Mouse (Mus musculus) monocyte, adult 5-6 weeks (primary cell): ENCODE results near the gene Gpx8. TPM values are rescaled to one million over a fixed set of nuclear protein-coding genes. Genes with fewer than 3 reads are reported as not detected.
A peak's percentile ranks its signal among the peaks of the same experiment; 100 is the strongest.

ENCODE experiments used
- ATAC-seq: fragments of 153-309, 156-312 bp; replicated peaks from 2 replicates; pipeline ENCODE4 v1.8.0; 2017; ENCODE audit warnings: mild to moderate bottlenecking; ENCODE audit not compliant: low TSS enrichment, insufficient number of reproducible peaks, severe bottlenecking, poor library complexity, low FRiP score
- total RNA-seq: library from RNA; stranded (forward); fragments of 200-1000, 200-491, 200-594 nt; gene quantifications from 3 replicates; pipeline ENCODE4 v1.2.3, GENCODE M21; 2017

Gene Gpx8
- total RNA-seq, result 8.4 to 18.8 TPM (median 16.9 TPM) in 3 replicates

DNA sequence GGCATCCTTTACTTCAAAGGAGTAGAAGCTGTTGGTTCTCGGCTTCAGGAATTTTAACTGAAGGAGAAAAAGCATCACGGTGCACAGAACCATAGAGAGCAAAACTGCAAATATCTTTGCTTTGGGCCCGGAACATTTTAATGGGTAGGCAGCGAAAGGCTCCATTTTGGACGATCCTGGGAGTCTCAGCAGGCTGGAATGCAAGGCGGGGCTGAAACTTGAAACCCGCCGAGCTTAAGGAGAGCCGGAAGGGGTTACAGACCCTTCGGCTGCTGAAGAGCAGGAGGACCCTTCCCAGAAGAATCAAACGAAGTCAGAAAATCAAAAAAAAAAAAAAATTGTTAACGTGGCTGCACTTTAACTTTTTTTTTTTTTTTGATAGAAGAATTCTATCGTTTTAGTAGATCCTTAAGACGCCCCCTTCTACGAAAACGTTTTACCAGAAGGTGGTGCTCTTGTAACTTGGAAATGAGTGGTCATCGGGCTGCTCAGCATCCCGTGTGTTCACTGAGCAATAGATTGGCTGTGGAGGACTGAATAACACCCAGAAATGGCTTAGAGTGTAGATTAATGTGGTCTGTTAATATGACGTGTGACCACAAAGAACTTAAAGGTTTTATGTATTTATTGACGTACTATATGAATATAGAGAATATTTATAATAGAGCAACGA lies at the start of gene Gpx8:
Gpx8 (minus strand) TSS at position 200 of the 673 bp plus-strand sequence.
- ATAC-seq, result no peak

DNA sequence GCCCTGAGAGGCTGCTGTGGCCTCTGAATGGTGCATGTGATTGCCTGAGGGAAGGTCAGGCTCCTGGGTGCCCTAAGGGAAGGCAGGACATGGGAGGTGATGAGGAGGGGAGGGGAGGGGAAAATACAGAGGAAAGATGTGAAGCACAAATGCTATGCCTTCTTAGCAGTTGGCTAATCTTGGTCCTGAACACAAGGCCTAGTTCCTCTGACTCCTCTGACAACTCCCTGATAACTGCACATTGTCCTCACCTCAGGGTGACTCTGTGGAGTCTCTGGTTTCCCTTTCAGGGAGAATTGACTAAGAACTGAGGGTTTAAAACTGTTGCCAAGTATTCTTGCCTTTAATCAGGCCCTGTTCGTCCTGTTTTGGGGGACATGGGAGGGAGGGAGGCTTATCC lies 48.4 kb upstream of the Gpx8 start:
- ATAC-seq, result no peak

DNA sequence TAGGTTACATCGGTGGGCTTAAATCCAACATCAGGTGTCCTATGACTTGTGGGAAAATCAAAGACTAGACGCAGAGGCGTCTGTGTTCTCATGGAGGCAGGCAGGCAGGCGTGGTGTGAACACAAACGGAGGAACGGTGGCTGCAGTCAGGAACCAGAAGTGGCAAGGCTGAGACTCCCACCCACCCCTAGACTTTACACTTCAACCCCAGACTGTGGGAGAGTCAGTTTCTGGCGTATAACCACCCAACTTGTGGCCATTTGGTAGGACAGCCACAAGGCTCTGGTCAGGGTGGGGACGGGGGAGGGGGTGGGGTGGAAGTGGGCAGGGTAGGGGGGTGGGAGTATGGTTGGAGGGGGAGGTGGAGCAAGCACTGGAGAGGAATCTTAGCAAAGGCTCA lies 44.3 kb upstream of the Gpx8 start:
- ATAC-seq, result peak; percentile 51

DNA sequence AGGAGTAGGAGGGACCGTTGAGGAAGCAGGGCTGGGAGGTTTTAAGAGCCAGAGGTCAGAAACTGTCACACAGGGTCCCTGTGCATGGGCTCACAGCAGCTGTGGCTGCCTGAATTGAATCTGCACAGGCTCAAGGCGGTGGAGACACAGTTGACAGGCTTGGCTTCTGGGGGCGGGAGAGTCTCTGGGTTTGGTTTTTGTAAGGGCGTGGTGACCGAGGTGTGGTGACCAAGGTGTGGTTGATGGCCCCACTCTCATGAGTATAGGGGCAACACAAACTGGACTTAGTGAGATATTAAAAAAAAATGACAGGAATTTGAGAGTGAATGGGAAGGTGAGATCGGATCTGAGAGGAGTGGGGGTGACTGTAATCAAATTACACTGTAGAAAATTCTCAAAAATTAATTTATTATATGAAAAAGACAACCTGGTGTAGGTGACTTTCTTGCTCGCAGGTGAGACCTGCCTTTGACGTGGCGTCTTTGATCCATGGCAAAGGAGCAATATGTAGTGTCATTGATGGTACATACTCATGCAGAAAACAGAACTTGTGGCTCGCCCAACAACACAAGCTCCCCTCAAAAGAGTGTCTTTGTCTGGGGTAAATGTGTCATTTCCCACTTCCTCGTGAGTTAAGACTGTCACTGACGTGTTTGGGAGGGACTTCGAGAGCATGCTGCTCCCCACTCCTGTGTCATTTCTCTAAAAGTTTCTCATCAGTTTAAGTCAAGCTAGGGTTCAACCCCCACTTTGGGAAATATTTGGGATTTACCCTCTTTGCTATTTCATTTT lies 41.2 kb upstream of the Gpx8 start:
- ATAC-seq, result peak; percentile 65

DNA sequence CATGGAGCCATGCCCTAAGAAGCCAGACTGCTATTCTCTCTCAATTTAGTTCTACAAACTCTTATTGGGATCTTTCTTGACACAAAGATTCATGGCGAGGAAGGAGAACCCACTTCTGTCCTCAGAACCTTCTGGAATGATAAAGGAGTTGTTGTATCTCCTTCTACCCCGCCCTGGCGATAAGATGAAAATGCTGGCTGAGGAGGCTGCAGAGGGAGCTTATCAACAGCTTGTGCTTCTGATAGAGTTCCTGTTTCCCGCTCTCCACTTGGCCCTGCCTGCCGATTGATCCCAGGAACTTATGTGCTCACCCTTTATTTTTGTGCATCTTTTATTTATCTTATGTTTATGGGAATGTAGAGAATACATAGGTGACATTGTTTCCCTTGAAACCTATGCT lies 38.5 kb upstream of the Gpx8 start:
- no peak for ATAC-seq

DNA sequence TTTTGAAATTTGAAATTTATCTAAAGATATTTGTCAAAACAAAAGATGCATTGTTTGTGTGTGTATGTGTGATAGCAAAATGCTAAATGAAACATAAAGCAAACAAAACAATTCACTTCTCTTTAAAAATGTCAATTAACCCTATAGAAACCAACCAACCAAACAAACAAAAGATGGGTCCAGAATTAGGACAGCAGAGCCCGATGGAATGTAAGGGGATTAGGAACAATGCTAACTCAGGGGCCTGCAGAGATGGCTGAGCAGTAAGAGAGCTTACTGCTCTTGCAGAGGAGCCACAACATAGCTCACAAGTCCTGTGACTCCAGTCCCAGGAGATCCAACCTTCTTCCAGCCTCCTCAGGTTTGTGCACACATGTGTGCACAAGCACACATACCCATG lies 35.9 kb upstream of the Gpx8 start:
- ATAC-seq, result no peak

DNA sequence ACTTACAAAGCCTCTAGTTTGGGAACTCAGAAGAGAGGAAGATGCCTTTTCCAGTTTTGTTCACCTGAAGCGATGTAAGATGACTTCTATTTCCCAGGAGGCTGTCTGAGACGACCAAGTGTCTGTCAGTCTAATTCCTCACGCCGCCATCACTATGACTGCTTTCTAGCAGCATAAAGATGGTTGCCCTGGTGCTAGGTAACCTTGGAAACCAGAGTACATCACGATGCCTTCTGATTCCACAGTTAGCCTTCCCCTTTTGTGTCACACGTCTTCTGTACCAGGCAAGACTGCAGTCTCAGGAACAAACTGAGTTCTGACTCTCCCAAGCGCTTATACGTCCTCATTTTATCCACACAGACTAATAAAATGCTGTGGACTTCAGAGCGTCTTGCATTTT lies 32.8 kb upstream of the Gpx8 start:
- ATAC-seq, result no peak

DNA sequence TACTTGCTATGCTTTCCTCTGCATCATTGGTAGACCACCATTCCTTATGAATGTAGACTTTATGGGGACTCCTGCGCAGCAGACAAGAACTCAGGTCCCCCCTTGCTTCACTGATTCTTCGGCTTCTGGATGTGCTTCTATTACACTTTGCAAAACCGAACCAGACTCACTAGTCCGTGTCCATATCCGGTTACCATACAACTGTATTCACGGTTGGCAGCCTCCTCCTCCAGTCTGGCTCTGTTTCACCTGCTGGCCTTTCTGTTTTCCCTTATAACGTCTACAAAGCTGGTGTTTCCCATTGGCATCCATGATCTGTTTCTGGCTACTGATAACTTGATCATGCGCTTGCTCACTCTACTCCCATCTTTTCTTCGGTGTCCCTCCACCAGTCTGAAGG lies 18.3 kb upstream of the Gpx8 start:
- ATAC-seq, result no peak

DNA sequence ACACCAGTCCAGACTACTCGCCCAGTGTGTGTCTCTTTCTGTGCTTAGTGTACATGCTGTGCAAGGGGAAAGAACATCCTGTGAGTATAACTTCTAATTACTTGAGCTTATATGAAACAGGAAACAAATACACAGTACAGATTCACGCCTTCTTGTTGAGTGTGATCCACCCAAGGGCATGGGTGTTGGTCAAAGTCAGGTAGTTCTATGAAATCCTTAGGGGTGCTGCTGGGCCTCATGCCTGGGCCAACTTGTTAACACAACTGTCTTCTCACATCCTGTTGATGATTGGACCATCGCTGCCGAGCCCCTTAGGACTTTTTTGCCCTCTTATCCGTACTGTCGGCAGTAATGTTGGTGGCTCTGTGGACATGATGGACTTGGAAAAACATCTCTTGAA lies 15.5 kb upstream of the Gpx8 start:
- ATAC-seq, result peak; percentile 82

DNA sequence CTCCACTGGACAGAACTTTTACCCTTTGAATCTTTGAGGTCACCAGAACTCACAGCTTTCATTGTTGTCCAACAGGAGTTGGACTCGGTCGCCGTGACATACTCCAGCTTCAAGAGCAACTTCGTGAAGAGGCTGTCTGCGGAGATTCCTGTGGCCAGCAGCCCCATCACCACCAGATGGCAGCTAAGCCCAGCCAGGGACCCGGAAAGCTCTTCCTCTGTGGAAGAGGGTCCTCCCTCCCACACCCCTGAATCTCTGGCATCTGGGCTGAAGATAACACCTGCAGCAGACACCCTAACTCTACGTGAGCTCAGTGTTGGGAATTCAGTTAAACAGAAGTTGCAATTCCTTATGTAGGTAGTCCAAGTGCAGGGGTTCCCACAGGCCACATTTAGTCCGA lies 9.6 kb upstream of the Gpx8 start:
- ATAC-seq, result no peak

DNA sequence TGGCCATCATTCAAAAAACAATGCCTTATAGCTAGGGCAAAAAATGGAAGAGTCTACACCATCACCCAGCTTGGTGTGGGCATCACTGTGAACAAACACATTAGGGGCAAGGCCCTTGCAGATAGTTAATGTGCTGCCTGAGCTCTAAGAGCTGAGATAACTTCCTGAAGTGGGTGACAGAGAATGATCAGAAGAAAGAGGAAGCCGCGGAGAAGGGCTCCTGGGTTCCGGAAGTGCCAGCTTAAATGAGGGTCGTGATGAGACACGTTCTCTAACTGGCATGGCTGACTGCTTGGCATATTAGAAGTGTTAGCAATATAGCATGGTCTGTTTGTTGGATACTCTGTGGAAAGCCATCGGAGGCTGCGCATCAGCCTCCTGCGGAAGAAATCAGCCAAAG lies 8.0 kb upstream of the Gpx8 start:
- ATAC-seq, result no peak

DNA sequence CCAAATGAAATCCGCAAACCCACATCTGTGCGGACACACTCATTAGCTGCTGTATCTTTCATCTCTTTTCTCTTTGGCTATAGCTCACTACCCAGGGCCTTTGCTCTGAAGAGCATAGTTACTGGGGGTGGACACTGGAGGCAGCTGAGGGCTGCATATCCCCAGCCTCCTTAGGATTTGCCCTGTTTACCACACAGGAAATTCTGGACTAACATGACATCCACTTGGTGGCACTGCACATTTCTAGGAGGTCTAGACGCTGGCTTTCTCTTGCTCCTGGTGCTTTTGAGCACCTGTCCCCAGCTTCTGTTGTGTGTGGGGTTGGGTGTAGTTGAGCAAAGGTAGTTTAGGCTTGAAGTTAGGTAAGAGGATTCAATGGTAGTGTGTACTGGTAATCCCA lies 1.4 kb upstream of the Gpx8 start:
- ATAC-seq, result no peak

DNA sequence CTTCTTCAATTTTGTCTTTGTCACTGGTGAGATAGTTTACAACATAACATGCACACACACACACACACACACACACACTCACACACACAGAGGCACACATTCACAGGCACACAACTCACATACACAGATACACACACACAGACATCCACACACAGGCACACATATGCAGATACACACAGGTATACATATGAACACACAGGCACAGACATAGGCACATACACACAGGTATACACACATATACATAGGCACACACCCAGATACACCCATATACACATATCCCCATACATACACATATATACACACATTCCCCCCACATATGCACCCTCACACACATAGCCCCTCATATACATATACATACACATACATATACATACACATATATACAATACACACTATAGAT lies 808 bp upstream of the Gpx8 start:
- ATAC-seq, result no peak

DNA sequence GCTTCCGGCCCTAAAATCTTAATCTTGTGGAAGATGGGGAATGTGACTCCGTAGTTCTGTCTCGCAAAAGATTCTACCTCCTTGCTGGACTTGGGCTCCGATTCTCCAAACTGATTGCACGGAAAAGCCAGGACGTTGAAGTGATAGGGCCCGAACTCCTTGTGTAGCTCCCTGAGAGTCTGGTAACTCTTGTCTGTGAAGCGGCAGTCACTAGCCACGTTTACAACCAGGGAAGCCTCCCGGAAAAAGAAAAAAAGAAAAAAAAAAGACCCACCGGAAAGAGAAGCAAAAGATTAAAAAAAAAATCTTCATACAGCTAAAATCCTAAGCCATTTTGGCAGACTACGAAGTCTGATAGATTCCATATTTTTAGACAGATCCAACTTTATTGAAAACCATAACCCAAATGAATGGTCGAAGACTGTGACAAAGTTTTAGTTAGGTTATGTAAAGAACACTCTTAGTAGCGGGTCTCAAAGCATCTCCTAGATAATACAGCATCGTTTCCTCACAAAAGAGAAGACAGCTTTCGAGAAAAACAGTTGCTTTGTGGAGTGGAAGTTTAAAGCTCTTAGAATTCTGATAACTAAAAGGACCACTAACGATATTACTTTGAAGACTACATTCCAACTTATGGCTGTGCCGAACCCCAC lies 626 bp downstream of the Gpx8 start:
- ATAC-seq, result no peak

DNA sequence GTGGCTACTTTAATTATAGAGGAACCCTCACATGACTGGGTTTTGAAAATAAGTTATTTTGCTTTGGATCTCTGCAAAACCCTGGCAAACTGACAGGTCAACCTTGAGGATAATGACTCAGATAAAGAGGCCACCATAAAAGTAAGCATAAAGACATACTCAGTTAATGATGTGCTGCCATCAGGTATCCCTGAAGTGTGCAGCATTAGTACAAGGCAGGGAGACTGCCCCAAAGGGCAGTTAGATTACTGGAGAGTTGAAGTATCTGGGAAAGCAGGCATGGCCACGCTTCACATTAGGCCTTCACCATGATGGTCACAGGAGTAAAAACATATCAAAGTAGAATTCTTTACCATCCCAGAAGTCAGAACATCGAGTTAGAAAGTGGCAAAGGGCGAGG lies 1.3 kb downstream of the Gpx8 start:
- no peak for ATAC-seq

DNA sequence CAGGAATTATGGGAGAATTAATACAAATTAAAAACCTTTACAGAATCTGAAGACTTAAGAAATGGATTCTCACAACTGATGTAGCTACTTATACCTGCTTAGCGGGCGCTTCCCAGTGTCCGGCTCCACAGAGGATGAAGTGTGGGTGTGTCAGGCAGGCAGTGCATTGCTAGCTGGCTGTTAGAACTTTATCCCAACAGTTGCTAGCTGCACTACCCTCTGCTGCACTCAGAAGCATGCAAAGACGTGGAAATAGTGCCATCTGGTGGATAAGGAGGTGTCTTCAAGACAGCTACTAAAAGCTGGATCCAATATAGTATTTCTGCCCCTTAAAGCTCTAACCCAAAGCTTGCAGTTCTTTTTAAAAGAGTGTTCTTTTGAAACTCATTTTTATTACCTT lies 10.4 kb downstream of the Gpx8 start:
- peak; percentile 72 for ATAC-seq

DNA sequence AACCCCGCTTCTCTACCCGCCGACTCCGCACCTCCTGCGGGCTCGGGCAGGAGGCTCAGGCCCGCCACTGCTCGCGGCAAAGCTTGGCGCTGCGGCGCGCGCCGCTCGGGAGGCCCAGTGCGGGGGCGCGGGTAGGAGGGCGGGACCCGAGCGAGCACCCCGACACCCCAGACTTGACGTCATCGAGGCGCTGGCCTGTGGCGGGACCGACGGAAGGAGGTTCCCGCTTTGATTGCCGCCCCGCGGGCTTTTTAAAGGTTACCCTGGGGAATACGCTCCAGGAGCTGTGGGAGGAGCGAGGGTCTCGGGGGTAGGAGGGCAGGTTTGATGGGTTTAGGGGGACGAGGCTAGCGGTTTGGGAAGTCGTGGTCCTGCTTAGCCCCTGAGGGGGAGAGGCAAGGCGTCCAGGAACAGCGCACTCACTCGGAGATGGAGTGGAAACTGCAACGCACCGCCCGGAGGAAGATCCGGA lies 11.2 kb downstream of the Gpx8 start, which contains the start of gene Cdc20b:
Cdc20b (plus strand) TSS at position 162 of the 472 bp plus-strand sequence.
- ATAC-seq, result peak; percentile 14; the same call in 1 of the 2 replicates

DNA sequence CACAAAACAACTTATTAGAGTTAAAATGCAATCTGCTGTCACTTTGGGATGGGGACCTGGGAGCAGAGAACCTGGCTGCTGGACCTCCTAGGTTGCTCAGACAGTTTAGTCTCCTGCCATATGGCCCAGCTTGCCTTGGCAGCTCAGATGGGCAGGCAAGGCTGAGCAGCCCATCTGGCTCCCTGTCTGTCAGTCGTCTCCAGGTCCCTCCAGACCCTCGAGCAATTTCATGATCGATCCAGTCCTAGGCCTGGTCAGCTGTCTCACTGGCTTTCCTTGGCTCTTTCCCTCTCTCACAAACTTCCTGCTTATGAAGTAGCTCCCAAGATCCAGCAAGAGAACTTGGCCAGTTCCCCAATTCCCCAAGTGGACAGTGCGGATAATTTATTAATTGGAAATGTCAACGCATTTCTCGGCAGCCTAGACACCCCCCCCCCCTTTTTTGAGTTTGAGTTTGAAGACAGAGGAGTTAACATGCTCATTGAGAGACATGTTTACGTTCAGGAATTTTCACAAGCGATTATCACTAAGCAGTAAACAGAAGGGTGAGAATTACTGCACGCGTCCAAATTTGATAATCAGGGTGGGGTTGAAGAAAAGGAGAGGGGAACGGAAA lies 11.8 kb downstream of the Gpx8 start:
- ATAC-seq, result 0 out of 2 replicates have a peak, but pooled peaks have one; percentile 18

DNA sequence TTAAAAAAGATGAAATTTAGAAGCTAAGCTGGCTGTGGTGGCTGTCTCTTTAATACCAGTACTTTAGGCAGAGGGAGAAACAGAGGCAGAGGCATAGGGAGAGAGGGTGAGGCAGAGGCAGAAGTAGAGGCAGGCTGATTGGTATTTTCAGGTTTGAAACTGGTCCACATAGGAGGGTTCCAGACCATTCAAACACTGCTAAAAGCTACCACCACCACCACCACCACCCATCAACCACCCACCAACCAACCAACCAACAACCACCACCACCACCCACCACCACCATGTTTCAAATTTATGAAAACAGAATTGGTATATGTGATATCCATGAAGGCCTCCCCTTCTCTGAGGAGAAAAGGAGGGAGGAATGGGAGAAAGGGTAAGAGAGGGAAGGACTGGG lies 13.4 kb downstream of the Gpx8 start:
- no peak for ATAC-seq
